Mouse (Mus musculus) G1E-ER4 (cell line): ENCODE results near the gene Selenos. TPM values are rescaled to one million over a fixed set of nuclear protein-coding genes. Genes with fewer than 3 reads are reported as not detected.

Experiments used
- GATA1 ChIP-seq: IDR thresholded peaks from one replicate; pipeline ENCODE4 v1.8.0; 2012; ENCODE audit warnings: low read length, inconsistent platforms
- polyA plus RNA-seq: library from polyadenylated mRNA; stranded (reverse); fragments of >175 nt; gene quantifications from 2 replicates; pipeline ENCODE4 v1.2.3, GENCODE M21; 2012

Selenos gene
- polyA plus RNA-seq, 1 experiment, result 50.6 TPM

- no peak for TF ChIP-seq GATA1
These were observed 27.8 kb downstream of the Selenos start for GRCm38 (mm10) chr7:66107206-66107605.

- TF ChIP-seq GATA1, result no peak
These were observed 28.5 kb downstream of the Selenos start for GRCm38 (mm10) chr7:66107930-66108329.

DNA sequence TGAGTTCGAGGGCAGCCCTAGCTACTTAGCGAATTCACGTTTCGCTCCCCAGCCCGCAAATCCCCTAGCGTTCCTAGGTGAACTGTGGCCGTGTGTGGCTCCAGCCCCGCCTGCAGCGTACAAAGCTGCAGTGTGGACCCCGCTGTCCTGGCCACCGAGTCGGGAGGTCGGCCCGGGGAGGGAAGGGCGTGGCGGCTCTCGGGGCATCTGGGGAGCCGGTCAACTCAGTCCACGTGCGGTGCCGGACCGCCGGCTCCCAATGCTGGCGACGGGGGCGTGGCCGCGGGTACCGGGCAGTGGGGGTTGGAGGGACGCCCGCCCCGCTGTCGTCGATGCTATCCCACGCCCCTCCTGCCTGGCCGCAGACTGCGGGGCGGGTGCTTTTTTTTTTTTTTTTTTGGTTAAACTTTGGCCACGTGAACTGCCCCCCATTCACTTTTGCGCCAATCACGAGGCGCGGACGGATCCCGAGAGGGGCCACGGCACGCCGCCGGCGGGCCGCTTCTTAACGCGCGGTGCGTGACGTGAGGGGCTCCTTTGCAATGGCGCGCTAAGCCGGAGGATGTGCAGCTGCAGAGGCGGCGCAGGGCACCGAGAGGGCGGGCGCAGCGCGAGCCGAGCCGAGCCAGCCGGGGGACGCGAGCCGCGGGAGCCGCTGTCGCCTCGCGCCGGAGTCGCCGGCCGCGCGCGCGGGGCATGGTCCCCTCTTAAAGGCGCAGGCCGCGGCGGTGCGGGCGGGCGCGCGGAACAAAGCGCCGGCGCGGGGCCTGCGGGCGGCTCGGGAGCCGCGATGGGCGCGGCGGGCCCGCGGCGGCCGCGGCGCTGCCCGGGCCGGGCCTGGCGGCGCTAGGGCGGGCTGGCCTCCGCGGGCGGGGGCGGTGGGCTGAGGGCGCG is 29.8 kb downstream of the Selenos start, which contains the start of gene Chsy1:
Gene Chsy1, plus strand, starts transcription at position 555 of the 894 bp plus-strand sequence.
- TF ChIP-seq GATA1, result no peak

- no peak for TF ChIP-seq GATA1
These were observed 30.6 kb downstream of the Selenos start for GRCm38 (mm10) chr7:66109855-66110635.

GRCm38 (mm10) chr7:66110636-66111112 is 31.2 kb downstream of the Selenos start:
- TF ChIP-seq GATA1, result no peak

DNA sequence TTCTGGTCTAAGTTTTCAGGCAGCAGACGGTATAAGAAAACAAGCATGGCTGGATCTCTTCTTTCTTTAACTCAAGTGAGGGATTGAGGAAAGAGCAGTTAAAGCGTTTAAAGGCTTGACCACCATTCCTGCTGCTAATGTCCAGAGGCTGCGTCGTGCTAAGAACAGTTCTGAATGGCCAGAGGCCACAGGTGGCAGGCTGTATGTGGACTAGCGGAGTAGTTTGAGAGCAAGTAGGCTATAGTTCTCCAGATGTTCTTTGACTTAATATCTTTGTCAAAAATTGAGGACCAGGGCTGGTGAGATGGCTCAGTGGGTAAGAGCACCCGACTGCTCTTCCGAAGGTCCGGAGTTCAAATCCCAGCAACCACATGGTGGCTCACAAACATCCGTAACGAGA is 31.8 kb downstream of the Selenos start:
- no peak for TF ChIP-seq GATA1

- TF ChIP-seq GATA1, result peak; percentile 89
These were observed 34.1 kb downstream of the Selenos start for GRCm38 (mm10) chr7:66113561-66113960.

DNA sequence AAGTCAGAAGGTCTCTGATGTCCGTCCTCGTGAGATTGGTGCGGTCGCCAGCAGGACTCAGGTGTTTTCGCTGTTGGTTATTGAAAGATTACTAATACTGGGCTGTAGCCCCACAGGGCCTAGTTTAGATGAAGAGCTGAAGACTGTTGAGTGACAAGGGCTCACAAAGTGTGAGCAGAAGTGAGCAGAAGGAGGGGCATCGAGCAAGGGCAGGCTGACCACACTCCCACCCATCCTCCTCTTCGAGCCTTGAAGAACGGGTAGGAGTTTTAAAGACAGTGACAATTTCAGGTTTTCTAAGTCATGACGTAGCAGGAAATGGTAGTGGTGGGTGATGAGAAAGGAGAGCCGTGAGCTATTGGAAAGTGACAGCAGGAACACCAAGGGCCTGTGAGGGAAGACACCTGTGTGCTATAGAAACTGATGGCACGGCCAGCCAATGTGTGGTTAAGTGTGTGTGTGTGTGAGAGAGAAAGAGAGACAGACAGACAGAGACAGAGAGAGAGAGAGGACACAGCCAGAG is 36.4 kb downstream of the Selenos start:
- no peak for TF ChIP-seq GATA1

DNA sequence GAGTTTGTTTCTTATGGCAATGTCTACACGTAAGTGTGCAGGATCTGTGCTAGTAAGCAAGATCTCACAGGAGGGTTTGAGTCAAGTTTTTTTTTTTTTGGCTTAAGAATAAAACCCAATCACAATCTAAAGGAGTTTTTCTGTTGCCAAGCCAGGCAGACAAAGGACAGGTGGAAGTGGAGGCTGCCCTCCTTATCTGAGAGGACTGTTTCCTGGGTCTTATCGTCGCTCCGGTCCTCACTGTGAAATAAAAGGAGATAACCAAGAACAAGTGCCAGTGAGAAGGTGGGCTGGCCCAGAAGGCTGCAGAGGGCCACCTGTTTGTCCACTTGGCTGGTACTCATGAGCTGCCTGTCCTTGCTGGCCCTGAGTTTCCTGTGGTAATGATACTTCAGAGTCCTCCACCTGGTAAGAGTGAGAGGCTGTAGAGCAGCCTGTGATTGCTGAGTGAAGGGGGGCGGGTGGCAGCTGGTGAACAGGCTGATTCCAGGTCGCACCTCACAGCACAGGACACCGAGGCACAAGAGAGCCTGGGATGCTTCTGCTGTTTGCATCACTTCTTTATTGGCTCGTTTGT is 37.5 kb downstream of the Selenos start:
- TF ChIP-seq GATA1, result peak; percentile 64

DNA sequence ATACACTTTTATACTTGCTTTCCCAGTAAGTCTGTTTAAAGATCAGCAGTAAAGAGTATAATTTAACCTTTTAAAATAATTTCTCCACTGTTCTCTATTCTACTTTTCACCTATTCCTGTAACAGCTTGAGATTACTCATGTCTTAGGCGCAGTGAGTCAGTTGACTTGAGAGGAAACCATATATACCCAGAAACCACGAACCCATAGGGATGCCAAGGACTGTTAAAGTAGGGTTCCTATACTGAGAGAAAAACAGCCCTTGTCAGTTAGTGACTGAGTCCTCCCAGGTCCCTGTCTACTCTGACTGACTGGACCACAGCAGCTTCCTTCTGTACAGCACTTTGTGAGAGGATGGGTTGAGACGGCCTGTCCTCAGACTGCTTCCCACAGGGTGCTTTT is 38.6 kb downstream of the Selenos start:
- TF ChIP-seq GATA1, result no peak

GRCm38 (mm10) chr7:66118796-66119195 is 39.3 kb downstream of the Selenos start:
- no peak for TF ChIP-seq GATA1

DNA sequence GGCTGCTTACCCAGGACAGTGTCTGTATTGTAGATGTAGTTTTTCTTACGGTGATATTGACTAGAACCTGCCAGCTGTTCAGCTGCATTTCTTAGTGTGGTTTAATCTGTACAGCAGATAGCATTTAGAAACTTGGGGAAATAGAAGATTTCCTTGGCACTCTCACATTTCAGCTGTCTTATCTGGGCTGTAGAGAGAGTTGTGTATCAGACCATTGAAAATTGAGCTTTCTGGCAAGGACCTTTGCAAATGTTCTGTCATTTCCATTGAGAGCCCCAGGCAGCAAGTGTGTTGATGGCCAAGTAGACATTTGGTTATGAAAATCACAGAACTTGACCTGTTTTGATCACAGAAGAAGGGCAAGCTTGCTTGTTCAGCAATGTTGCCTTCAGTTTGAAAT is 40.7 kb downstream of the Selenos start:
- TF ChIP-seq GATA1, result no peak

DNA sequence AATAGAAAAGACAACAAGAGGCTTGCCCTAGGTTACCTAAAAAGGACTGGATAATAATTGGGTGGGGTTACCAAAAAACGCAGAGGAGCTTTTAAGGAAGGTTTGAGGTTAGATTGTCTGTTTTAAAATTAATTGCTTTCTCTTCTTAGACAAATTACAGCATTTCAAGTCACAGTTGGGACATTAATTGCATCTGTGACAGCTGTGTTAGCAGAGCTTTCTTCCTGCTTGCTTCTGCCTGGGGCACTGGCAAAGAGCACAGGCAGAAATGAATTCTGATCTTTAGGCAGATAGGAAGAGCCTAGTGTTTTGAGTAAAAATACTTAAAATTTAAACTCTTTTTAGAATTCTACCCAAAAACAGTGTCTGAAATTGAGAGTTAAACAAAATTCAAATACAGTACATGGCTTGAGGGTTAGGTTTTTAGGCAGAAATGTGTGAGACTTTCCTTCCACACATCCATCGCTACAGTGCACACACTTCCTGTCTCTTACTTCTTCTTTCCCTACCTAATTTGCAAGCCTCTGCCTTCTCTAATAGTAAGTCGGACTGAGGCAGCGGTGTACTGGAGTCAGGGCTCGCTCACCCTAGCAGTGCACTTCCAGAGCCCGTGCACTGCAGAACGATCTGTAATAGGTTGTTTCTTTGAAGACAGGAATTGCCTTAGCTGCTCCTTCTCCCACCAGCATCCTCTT is 41.4 kb downstream of the Selenos start:
- no peak for TF ChIP-seq GATA1

GRCm38 (mm10) chr7:66124551-66124968 is 45.1 kb downstream of the Selenos start:
- no peak for TF ChIP-seq GATA1

GRCm38 (mm10) chr7:66125368-66125767 is 45.9 kb downstream of the Selenos start:
- no peak for TF ChIP-seq GATA1
